Mouse (Mus musculus) embryo, embryonic 11.5 days (tissue): Measurements from ENCODE around the gene Twf2.

Experiments used
- DNase-seq: peaks from one replicate; pipeline ENCODE4 v3.0.0-alpha.2; 2012; ENCODE audit warnings: low read depth, low spot score

Twf2 gene

DNA sequence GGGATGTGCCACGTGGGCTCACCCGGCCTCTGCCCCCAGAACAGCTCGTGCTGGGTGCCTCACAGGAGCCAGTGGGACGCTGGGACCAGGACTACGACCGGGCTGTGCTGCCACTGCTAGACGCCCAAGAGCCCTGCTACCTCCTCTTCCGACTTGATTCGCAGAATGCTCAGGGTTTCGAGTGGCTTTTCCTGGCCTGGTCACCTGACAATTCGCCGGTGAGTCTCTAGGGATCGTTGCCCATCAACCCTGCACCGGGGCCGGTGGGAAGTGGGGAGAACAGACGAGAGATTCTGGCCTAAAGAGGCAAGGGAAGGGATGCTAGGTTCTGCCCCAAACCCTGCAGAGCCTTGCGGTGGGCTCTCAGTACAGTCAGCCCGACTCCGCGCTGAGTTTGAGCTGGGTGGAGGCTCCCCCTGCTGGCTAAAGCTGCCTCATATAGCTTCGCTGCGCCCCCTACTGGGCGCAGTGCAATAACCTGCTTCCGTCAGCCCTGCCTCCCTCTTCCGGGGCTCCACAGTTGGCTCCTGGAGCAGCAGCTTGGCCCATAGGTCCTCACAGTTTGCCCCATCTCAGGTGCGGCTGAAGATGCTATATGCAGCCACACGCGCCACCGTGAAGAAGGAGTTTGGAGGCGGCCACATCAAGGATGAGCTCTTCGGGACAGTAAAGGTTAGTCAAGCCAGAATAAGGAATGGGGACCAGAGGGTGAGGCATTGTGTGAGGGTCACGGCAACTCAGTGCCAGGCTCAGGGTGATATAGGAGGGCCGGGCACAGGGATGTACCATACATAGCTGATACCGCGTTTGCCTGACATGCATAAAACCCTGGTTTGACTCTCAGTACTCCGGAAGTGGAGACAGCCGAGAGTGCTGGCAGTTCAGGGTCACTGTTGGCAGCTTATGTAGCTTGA lies 9.0 kb downstream of the Twf2 start:
- DNase-seq, result peak; percentile 90

DNA sequence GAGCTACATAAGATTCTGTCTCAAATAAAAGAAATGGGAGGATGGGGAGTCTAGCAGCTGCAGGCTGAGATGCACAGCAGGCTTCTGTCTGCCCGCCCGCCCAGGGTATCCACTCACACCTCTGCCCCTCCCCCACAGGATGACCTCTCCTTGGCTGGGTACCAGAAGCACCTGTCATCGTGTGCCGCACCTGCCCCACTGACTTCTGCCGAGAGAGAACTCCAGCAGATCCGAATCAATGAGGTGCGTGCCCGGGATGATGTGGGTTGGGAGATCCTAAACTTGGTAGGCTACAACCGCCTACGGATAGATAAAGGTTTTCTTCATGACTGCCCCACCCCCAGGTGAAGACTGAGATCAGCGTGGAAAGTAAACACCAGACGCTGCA lies 9.7 kb downstream of the Twf2 start:
- DNase-seq, result no peak

DNA sequence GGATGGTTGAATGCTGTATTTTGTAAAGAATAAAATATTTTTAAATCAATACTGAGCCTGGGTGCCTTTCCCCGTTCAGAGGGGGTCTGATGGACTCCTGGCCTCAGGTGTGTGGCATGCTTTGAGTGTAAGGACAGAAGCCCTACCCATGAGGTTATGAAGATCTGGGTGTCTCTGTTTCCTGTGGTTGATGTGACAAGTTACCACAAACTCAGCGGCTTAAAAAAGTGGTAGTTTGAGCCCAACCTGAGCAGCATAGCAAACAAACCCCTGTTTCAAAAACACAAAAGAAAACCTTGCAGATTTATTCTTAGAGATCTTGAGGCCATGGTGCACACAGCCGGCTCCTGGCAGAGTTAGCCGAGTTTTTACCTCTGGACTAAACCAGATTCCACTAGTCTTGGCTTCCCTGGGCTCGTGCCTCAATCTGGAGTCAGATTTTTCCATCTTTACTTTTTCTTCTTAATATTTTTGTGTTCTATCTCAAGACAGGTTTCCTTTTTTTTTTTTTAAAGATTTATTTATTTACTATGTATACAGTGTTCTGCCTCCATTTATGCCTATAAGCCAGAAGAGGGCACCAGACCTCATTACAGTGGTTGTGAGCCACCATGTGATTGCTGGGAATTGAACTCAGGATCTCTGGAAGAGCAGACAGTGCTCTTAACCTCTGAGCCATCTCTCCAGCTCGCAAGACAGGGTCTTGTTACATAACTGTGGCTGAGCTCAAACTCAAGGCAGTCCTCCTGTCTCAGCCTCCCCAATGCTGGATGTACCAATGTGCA lies 12.6 kb downstream of the Twf2 start:
- DNase-seq, result no peak

DNA sequence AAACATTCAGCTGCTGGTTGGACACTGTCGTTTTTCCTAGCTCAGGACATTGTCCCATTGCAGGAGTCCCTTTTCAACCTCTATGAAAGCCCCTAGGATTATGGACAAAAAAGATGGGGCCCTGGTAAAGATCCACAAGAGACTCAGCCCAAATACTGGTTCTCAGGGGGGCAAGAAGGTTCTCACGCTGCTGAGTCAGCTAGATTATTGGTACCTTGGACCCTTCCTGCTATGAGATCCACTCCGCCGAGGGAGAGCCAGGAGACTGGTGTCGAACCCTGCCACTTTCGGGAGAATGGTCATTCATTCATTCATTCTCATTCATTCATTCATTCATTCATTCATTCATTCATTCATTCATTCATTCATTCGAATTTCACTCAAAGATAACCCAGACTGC lies 14.1 kb downstream of the Twf2 start:
- DNase-seq, result no peak

DNA sequence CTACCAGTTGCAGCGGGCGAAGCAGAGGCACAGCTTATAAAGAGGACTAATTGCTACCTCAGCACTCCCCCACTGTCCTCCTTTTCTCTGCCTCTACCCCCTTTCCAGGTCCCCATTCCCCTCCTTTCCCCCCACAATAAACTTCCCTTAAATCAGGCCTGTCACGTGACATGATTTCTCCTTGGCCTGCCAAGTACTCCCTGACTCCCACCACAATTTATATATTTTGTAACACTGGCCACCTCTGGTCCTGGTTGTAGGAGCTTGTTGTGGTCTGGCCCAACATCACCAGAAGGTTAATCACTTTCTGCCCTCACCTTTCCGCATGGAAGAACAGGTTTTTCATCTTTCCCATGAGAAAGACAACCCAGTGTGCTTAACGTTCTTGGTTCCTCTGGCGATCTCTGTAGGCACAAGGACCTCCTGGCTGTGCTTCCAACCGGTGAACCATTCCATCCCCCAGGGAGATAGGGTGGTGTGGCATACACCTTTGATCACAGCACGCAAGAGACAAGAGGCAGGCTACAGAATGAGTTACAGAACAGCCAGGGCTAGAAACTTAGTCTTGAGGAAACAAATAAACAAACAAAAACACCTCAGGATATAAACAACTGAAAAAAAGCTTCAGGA lies 18.1 kb downstream of the Twf2 start:
- DNase-seq, result no peak

DNA sequence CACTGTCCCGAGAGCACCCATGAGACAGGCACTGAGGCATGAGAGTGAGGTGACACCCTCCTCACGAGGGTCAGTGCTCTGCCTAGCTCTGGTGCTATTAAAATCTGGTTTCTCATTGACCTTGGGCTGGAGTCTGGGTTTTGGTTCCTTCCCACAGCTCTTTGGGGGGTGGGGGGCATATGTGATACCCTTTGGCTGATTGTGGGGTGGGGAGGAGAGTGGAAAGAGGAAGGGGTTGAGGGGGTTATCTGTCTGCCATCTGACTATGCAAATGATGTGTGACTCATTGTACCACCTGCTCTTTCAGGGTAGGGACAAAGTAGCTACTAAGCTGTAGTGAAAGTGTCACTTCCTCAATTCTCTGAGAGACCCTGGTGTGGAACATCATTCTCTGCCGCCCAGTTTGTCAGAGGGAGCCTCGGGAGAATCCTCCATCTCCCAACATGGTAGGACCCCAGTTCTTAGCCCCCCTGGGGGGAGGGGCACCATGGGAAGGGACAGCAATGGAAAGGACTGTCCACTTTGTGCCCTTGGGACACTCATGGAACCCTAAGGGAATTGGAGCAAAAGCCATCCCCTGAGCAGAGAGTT lies 19.4 kb downstream of the Twf2 start, which contains the start of gene Tlr9:
Tlr9 (plus strand) TSS at position 338 of the 591 bp plus-strand sequence.
- DNase-seq, result no peak

DNA sequence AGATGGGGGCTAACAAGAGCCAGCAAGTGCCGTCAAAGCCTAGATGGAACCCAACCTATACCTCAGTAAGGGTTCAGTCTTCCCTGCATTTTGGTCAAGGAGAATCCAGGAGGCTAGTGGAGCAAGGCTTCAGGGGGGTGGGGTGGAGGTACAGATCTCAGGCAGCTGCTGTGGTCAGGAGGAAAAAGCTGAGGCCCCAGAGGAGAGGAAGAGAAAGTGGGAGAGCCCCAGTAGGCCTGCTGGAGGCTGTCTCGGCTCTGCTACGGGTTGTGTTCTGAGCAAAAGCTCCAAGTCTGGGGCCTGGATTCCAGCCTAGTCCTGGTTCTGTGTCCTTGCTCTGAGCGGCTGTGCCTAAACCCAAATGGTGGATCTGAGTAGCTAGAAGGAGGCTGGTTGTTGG lies 20.1 kb downstream of the Twf2 start:
- no peak for DNase-seq

DNA sequence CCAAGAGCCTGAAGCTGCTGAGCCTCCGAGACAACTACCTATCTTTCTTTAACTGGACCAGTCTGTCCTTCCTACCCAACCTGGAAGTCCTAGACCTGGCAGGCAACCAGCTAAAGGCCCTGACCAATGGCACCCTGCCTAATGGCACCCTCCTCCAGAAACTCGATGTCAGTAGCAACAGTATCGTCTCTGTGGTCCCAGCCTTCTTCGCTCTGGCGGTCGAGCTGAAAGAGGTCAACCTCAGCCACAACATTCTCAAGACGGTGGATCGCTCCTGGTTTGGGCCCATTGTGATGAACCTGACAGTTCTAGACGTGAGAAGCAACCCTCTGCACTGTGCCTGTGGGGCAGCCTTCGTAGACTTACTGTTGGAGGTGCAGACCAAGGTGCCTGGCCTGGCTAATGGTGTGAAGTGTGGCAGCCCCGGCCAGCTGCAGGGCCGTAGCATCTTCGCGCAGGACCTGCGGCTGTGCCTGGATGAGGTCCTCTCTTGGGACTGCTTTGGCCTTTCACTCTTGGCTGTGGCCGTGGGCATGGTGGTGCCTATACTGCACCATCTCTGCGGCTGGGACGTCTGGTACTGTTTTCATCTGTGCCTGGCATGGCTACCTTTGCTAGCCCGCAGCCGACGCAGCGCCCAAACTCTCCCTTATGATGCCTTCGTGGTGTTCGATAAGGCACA lies 22.7 kb downstream of the Twf2 start:
- DNase-seq, result no peak

DNA sequence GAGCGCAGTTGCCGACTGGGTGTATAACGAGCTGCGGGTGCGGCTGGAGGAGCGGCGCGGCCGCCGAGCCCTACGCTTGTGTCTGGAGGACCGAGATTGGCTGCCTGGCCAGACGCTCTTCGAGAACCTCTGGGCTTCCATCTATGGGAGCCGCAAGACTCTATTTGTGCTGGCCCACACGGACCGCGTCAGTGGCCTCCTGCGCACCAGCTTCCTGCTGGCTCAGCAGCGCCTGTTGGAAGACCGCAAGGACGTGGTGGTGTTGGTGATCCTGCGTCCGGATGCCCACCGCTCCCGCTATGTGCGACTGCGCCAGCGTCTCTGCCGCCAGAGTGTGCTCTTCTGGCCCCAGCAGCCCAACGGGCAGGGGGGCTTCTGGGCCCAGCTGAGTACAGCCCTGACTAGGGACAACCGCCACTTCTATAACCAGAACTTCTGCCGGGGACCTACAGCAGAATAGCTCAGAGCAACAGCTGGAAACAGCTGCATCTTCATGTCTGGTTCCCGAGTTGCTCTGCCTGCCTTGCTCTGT lies 23.3 kb downstream of the Twf2 start:
- DNase-seq, result no peak

DNA sequence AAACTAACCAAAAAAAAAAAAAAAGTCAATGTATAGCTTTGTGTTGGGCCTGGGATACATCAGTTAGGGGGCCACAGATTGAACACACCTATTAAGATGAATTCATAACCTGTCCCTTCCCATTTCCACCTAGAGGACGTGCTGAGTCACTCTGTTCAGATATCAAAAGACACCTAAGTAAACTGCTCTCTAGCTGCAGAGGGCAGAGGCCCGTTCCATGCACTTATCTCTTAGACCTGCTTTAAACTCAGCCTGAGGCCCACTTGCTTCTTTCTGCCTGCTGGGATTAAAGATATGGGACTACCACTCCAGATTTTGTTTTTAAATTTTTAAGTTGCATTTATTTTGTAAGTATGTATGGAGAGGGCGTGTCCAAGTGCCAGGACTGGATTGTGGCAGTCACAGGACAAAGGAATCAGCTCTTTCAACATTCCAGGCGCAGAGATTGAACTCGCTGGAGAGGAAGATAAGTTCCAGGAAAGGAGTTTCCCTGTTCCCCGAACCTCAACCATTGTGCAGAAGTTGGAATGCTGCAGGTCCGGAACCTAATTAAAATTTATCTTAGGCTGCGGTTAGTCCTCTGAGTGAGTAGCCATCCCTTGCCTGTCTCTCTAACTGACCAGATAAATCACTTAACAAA lies 25.0 kb downstream of the Twf2 start:
- no peak for DNase-seq

DNA sequence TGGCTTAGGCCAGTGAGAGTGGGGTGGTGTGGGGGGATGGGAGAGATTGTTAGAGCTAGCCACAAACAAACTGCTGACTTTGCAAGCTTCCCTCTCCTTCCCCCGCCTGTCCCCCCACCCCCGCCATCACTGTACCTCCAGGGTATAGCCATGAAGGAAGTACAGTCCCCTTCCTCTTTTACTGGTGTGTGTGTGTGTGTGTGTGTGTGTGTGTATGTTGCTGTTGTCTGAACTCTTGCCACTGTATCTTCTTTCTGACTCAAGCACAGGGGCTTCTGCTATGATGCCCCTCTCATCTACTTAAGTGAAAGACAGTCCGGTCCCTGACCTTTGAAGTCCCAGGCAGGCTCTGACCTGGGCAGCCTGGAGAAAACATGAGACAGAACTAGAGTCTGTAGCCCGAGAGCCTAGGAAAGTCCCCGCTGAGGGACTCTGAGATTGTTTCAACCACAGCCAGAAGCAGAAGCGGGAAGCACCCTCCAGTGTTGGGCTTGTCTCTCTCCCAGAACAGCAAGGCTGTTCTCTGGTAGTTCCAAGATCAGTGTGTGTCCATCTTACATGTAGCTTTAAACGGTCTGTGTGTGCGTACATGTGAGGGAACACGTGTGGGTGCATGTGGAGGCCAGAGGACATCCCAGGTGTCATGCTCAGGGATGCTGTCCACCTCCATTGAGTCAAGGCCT lies 27.3 kb downstream of the Twf2 start:
- no peak for DNase-seq

DNA sequence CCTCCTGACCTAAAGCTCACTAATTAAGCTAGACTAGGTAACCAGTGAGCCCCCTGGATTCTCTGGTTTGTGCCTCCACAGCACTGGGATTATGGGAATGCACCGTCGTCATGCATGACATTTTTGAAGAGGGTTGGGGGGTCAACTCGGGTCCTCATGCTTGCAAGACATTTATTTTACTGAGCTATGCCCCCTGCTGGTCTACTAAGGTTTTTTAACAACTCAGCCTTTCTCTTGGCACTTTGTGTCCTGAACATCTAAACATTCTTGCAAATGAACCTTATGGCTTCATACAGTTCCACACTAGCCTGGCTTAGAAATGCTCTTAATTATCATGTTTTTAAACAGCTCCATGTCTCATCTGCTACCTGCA lies 27.8 kb downstream of the Twf2 start:
- no peak for DNase-seq

DNA sequence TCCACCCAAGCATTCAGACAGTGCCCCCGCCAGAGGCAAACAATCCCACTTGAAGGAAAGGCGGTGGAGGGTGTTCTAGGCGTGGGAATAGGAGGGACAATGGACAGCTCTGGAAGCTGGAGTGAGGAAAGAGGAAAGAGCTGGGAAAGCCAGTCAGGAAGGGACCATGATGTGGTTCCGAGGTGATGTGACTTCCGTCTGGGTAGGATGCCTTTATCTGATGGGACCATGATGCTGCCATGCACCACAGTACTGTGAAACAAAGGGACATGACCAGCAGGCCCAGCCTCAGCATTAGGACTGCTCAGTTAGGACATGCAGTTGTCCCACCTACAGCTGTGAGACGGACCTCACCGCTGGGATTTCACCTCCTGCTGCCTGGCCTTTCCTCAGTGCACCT lies 28.3 kb downstream of the Twf2 start:
- no peak for DNase-seq

DNA sequence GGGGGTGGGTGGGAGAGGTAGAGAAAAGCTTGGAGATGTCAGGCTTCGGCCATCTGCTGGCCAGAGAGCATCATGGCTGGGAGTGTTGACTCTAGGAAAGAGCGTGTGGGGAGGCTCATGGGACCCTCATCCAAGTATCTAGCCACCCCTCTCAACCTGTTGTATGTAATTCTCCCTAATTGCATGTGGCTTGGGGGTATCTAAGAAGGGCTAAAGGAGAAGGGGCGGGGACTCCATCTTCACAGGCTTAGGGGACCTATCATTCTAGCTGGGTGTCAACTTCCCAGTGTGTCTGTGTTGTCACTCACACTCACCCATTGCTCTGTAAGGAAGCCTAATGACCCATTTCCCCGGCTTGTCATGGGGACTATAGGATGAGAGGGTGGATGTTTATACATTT lies 28.9 kb downstream of the Twf2 start:
- no peak for DNase-seq

DNA sequence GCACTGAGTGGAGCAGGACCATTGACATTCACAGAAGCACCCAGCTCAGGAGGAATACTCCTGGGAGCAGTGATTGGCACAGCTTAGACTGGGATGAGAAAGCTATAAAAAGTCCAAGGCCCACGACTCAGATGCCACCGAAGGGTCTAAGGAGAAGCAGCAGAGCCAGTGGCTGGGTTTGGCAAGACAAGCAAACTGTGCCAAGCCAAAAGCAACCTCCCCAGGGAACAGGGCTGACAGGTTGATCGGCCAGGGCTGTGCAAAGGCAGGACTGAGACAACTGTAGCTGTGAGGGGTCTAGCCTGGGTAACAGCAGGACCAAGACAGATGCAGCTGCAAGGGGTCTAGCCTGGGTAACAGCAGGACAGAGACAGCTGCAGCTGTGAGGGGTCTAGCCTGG lies 30.0 kb downstream of the Twf2 start:
- DNase-seq, result no peak

DNA sequence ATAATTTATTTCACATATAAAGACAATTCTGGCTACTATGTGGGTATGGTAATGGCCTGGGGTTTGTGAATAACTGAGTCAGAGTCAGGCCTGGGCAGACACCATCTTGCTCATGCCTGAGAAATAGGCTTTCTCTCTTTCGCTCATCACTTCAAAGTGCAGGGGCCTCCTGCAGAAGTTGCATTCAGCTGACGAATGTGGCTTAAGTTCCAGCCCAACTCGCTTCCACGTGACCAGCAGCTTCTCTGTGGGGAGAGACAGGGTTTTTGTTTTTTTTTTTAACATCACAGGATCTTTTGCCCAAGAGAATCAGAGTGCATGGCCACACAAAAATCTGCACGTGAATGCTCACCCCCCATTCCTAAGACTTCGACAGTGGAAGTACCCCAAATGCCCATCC lies 31.0 kb downstream of the Twf2 start:
- no peak for DNase-seq

DNA sequence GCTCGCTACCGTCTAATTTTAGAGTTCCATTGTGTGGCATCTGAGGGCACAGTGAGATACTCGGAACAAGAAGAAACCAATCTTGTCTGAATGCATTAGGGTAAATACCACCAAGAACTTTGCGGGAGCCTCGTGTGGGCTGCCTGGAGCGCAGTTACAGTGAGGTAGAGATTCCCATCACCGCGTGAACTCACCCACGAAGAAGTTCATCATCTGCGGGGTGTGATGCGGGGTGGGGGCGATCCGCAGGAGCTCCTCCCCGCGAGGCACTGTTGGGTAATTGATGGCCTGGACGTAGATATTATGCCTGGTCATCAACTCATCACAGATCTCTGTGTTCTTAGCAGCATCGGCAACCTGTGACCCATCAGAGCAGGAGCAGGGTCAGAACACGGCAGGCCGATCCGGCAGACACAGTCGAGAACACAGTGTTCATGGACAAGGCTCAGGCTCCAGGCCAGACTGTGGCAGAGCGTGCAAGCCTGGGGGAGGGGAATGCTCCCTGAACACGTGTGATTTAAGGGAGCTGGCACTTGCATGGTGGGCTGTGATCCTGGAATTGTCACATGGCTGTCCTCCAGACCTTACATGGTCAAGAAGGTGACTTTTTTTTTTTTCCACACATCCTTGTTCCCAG lies 32.4 kb downstream of the Twf2 start:
- no peak for DNase-seq

DNA sequence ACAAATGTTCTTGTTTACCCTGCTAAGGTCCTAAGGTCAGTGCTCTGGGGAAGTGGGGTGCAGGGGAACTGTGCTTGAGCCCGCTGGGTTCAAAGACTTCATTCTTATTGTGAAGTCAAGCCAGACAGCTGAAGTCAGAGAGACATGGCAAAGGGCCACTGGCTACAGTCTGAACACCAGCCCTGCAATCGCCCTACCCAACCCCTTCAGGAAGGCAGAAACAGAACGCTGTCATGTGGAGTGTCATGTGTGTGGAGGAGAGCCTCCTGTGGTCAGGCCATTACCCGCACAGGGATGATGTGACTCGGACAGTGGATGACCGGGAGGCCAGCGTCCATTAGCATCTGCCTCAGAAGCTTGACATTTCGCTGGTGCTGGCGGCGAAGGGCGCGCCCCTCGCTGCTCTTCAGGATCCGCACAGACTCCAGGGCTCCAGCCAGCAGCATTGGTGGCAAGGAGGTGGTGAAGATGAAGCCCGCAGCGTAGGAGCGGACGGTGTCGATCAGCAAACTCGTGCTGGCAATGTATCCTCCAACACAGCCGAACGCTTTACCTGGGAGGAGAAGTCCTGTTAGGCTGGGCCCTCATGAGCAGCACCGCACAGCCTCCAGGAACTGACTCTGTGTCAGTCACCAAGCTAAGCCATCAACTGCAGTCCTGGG lies 33.4 kb downstream of the Twf2 start:
- no peak for DNase-seq

DNA sequence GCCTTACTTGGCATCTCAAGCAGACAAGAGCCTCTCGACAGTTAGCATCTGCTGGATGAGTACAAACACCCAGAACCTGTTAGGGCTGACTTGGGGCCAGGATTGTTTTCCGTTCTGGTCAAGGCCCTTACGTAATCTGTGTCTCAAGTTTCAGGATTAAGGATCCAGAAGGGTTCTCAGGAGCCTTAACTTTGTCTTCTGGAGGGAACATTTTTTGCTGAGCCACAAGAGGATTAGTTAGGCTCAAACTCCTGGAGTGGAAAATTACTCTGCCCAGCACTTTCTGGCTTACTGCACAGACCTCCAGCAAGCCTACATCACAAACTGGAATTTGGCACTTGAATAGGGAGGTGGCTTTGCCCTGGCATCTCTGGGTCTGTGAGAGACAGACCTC lies 33.9 kb downstream of the Twf2 start:
- no peak for DNase-seq
